Mouse (Mus musculus) olfactory bulb, adult 2 months (tissue): ENCODE results near the gene Ak4.

Experiments used
- CTCF ChIP-seq: fragments of 200-500 bp; IDR thresholded peaks from 2 replicates; pipeline ENCODE4 v1.5.1; 2012; ENCODE audit warnings: low read depth, mild to moderate bottlenecking, low read length, moderate library complexity; ENCODE audit not compliant: insufficient read depth
- POLR2A ChIP-seq: fragments of 200-500 bp; IDR thresholded peaks from 2 replicates; pipeline ENCODE4 v1.6.1; 2012; ENCODE audit warnings: mild to moderate bottlenecking, low read depth, low read length, moderate library complexity; ENCODE audit not compliant: insufficient read depth

DNA sequence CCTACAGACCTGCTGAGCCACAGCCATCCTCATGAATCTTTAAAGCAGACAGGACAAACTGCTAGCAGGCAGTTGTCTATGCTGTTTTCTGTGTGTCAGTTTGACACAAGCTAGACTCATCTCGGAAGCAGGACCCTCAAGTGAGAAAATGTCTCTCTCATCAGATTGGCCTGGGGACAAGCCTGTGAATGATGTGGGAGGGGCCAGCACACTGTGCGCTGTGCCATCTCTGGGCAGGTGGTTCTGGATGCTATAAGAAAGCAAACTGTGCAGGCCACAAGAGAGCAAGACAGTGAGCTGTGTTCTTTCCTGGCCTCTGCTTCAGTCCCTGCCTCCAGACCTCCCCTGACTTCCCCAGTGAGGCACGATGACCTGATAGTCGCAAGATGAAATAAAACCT is 40.3 kb upstream of the Ak4 start:
- TF ChIP-seq POLR2A (no peak), CTCF (no peak)
